Mouse (Mus musculus): ENCODE measurements around the gene 4933409G03Rik.
"Not testable (repeated sequence)": the region's sequence is repeated elsewhere in the genome, so short reads cannot be mapped to it uniquely, and the experiment has no call there.

4933409G03Rik gene

DNA sequence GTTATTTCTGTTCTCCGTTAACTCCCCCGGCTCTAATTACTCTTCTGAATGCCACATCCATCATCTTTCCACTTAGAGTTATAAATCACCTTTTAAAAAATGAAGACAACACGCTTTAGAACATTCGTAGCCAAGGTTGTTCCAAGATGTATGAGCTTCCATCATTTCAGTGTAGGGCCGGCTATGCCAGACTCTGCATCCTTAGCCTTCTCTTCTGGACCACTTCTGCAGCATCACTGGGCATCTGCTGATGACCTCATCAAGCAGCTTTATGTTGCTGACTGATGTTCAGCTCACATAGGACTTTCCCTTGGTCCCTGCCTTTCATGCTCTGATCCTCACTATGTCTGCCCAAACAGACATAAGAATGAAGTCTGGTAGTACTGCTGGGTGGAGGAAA is at the start of gene 4933409G03Rik:
TSS of gene 4933409G03Rik (plus strand) at position 301 of the 400 bp plus-strand sequence.
- DNase-seq, result no peak

DNA sequence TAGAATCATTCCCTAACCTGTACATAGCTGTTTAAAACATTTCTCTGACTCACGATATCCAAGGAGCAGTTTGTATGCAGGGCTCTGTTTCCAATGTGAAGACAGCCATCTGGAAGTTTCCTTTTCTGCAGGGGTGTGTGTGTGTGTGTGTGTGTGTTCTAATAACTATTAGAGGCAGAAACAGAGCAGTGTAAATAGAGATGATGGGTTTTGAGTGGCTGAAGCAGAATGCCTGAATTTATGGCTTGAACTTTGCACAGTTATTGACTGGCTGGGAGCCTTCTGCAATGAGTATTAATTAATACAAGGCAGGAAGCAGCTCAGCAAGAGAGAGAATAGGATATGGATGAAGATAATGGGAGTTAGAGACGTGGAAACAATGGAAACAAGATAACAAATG is 38.0 kb upstream of the 4933409G03Rik start:
- DNase-seq, result no peak

DNA sequence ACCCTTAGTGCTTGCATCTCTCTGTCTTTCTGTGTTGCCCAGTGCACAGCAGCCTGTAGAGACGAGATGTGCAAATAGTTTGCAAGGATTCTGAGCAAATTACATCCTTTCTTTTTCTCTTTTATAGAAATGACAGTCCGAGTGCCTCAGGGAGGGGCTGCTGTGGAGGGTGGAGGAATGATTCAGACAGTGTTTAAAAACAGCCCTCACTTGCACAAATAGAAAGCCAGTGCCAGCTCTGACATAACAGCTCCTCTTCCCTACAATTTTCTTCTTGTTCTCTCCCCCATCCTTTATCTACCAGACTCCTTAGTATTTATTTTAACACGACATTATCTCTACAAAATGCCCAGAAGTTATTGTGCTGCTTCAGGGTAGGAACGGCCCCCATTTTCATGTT is 21.4 kb upstream of the 4933409G03Rik start:
- no peak for DNase-seq

DNA sequence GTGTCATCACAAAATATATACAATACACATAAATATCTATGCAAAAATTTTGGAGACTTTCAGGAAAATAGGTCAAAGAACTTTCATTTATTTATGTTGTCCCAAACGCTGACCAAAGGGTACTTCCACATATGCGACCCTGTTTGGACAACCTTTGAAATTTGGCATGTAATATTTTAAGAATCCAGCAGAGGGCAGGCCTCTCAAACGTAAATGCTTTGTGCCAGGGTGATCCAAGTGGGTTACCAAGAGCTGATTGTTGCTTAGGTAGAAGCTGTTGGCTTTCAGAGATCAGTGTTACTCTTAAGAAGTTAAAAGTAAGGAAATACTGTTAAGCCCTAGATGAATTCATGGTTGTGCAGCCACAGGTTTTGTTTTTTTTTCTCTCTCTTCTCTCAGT is 18.9 kb upstream of the 4933409G03Rik start:
- DNase-seq, result peak; percentile 9 to 31

DNA sequence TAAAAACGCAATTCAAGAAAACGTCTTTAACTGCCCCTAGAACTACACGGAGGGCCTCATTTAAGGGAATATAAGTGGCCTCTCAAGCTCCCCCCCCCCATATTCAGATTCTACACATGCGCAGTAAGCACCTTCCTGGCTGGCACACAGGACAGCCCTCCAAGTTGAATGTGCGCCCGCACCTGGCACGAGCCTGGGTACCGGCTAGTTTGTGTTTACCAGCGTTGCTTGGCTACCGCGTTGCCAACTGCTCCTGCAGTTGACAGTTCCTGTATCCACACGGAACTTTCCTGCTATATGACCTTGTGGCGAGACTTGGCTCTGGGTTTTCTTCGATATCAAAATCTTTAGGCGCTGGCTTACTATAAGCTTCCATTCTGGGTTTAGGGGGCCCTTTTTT is 13.9 kb upstream of the 4933409G03Rik start:
- peak; percentile 37 to 61 for DNase-seq

DNA sequence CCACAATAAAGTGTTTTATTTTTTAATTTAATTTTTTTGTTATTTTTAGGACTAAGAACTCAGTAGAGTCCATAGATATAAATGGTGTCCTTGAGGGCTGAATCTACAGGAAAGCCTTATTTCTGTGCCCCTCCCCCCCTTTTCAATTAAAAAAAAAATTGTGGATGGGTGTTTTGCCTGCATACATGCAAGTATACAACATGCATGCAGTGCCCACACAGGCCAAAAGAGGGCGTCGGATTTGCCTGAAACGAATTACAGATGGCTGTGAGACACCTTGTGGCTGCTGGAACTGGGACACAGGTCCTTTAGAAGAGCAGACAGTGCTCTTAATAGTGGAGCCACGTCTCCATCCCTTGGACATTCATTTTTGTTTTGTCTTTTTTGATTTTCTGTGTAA is 9.9 kb upstream of the 4933409G03Rik start:
- DNase-seq, result peak; percentile 6 to 11

DNA sequence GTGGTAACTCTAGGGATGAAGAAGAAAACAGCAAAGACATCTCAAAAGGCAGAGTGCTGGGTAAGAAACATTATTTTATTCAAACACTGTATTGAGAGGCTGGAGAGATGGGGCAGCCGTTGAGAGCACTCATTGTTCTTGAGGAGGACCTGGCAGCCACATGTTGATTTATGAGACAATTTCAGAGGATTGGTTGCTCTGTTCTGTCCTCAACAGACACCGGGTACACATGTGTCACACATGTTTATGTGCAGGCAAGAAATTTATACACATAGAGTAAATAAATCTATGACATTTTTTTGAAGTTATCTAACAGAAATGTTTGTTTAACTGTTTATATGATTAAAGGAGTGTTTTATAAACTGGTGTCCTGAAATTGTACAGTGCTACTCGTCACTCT is 10.6 kb downstream of the 4933409G03Rik start:
- DNase-seq, result no peak

DNA sequence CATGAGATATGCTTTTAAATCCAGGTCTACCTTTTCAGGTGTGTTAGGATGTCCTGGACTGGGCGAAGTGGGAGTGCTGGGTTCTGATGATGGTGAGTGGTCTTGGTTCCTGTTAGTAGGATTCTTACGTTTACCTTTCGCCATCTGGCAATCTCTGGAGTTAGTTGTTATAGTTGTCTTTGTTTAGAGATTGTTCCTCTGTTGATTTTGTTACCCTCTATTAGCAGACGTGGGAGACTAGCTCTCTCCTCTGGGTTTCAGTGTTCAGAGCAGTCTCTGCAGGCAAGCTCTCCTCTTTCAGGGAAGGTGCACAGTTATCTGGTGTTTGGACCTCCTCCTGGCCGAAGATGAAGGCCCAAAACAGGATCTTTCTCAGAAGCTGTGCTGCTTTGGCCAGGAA is 74.0 kb downstream of the 4933409G03Rik start, which contains the start of gene 4932414N04Rik:
TSS of gene 4932414N04Rik (plus strand) at position 301 of the 400 bp plus-strand sequence.
- DNase-seq, result not testable (repeated sequence)

Data from cerebellum, postnatal 36 days (tissue).